Mouse (Mus musculus): ENCODE measurements around the gene F10. TPM values are rescaled to one million over a fixed set of nuclear protein-coding genes. Genes with fewer than 3 reads are reported as not detected.

The F10 gene
- polyA plus RNA-seq, 1 experiment from 2014 or later, result 111 TPM

DNA sequence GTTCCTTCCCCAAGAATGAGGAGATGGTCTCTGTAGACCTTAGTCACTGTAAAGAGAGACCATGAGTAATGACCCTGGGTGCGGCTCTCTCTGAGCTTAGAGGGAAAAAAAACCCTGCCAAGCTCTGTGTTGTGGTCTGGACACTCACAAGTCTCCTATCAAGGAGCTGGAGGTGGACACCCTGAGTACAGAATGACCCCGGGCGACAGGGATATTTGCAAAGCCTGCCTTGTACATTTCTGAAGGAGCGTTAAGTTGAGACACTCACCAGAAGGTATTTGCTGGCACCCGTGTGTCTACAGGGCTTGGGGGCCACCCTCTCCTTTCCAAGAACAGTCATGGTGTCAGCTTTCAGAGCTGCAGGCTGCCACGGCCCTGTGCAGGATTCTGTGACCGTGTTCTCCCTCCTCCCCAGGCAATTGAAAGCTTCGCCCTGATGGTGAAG lies 40.3 kb upstream of the F10 start:
- Histone ChIP-seq H3K27me3 (replicated peaks; ENCODE audit: control insufficient read depth, insufficient read depth, low read length) (no peaks in the 10 kb centered on the region), H3K4me1 (replicated peaks; ENCODE audit: control insufficient read depth, insufficient read depth, low read length) (no peaks in the 10 kb centered on the region), H3K36me3 (ENCODE audit: control insufficient read depth, insufficient read depth) (peaks cover 7% of the 10 kb centered on the region; the same call in 1 of the 2 replicates), H3K27ac (ENCODE audit: low read depth, low read length) (no peak overlapping the region), H3K9me3 (ENCODE audit: control insufficient read depth) (no peaks in the 10 kb centered on the region), H3K9ac (ENCODE audit: low read depth, low read length) (no peak overlapping the region), H3K4me2 (replicated peaks; ENCODE audit: low read depth) (no peak overlapping the region), H3K4me3 (ENCODE audit: low read depth, low read length) (no peak overlapping the region)
- no peak for ATAC-seq
- WGBS, result 58% methylated on average over 8 of the region's 8 CpGs
- TF ChIP-seq CTCF (IDR thresholded peaks at IDR 0.05; ENCODE audit: low read depth), result no peak

DNA sequence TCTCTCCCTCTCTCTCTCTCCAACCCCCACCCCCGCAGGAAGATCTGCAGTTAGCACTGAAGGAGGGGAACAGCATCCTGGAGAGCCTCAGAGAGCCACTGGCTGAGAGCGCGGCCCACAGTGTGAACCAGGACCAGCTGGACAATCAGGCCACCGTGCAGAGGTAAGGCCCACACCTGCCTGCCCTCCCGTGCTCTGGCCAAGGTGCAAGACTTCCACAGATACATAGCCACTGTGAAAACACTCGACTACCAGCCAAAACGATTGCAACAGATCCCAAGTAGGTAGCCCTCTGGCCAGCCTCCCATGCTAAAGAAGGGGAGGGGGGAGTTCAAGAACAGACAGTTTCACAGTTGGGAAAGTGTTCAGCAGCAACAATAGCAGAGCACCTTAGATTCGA lies 38.8 kb upstream of the F10 start:
- Histone ChIP-seq H3K9ac (ENCODE audit: low read depth, low read length) (no peak overlapping the region), H3K27ac (ENCODE audit: low read depth, low read length) (no peak overlapping the region), H3K4me2 (replicated peaks; ENCODE audit: low read depth) (no peak overlapping the region), H3K9me3 (ENCODE audit: control insufficient read depth) (no peaks in the 10 kb centered on the region), H3K27me3 (replicated peaks; ENCODE audit: control insufficient read depth, insufficient read depth, low read length) (no peaks in the 10 kb centered on the region), H3K4me1 (replicated peaks; ENCODE audit: control insufficient read depth, insufficient read depth, low read length) (no peaks in the 10 kb centered on the region), H3K36me3 (ENCODE audit: control insufficient read depth, insufficient read depth) (peaks cover 10% of the 10 kb centered on the region; the same call in 1 of the 2 replicates), H3K4me3 (ENCODE audit: low read depth, low read length) (no peak overlapping the region)
- WGBS, result 77% methylated on average over 8 of the region's 8 CpGs
- TF ChIP-seq CTCF (IDR thresholded peaks at IDR 0.05; ENCODE audit: low read depth), result no peak
- ATAC-seq, result no peak

GRCm38 (mm10) chr8:12999793-13000192 lies 37.3 kb upstream of the F10 start:
- ATAC-seq, result no peak
- no peak overlapping the region for H3K27ac ChIP-seq (ENCODE audit: low read depth, low read length)
- H3K9ac ChIP-seq (ENCODE audit: low read depth, low read length), result no peak overlapping the region
- WGBS, result 69% methylated on average over 9 of the region's 9 CpGs
- H3K4me1 ChIP-seq (replicated peaks; ENCODE audit: control insufficient read depth, insufficient read depth, low read length), result no peaks in the 10 kb centered on the region
- no peak overlapping the region for H3K4me3 ChIP-seq (ENCODE audit: low read depth, low read length)
- peaks cover 11% of the 10 kb centered on the region; the same call in 1 of the 2 replicates for H3K36me3 ChIP-seq (ENCODE audit: control insufficient read depth, insufficient read depth)
- no peak for TF ChIP-seq CTCF (IDR thresholded peaks at IDR 0.05; ENCODE audit: low read depth)
- H3K27me3 ChIP-seq (replicated peaks; ENCODE audit: control insufficient read depth, insufficient read depth, low read length), result no peaks in the 10 kb centered on the region
- no peak overlapping the region for H3K4me2 ChIP-seq (replicated peaks; ENCODE audit: low read depth)
- H3K9me3 ChIP-seq (ENCODE audit: control insufficient read depth), result no peaks in the 10 kb centered on the region

GRCm38 (mm10) chr8:13007458-13007857 lies 29.6 kb upstream of the F10 start:
- 76% methylated on average over 4 of the region's 4 CpGs for WGBS
- Histone ChIP-seq H3K36me3 (ENCODE audit: control insufficient read depth, insufficient read depth) (peaks cover 8% of the 10 kb centered on the region; the same call in 1 of the 2 replicates), H3K4me1 (replicated peaks; ENCODE audit: control insufficient read depth, insufficient read depth, low read length) (no peaks in the 10 kb centered on the region), H3K27ac (ENCODE audit: low read depth, low read length) (no peak overlapping the region), H3K9me3 (ENCODE audit: control insufficient read depth) (no peaks in the 10 kb centered on the region), H3K27me3 (replicated peaks; ENCODE audit: control insufficient read depth, insufficient read depth, low read length) (no peaks in the 10 kb centered on the region), H3K9ac (ENCODE audit: low read depth, low read length) (no peak overlapping the region), H3K4me2 (replicated peaks; ENCODE audit: low read depth) (no peak overlapping the region), H3K4me3 (ENCODE audit: low read depth, low read length) (no peak overlapping the region)
- ATAC-seq, result no peak
- TF ChIP-seq CTCF (IDR thresholded peaks at IDR 0.05; ENCODE audit: low read depth), result no peak

GRCm38 (mm10) chr8:13010313-13010712 lies 26.8 kb upstream of the F10 start:
- Histone ChIP-seq H3K27me3 (replicated peaks; ENCODE audit: control insufficient read depth, insufficient read depth, low read length) (no peaks in the 10 kb centered on the region), H3K9me3 (ENCODE audit: control insufficient read depth) (no peaks in the 10 kb centered on the region), H3K4me2 (replicated peaks; ENCODE audit: low read depth) (no peak overlapping the region), H3K4me1 (replicated peaks; ENCODE audit: control insufficient read depth, insufficient read depth, low read length) (no peaks in the 10 kb centered on the region), H3K27ac (ENCODE audit: low read depth, low read length) (no peak overlapping the region), H3K9ac (ENCODE audit: low read depth, low read length) (no peak overlapping the region), H3K36me3 (ENCODE audit: control insufficient read depth, insufficient read depth) (peaks cover 4% of the 10 kb centered on the region; the same call in 1 of the 2 replicates), H3K4me3 (ENCODE audit: low read depth, low read length) (no peak overlapping the region)
- WGBS, result 62% methylated on average over 4 of the region's 4 CpGs
- TF ChIP-seq CTCF (IDR thresholded peaks at IDR 0.05; ENCODE audit: low read depth), result peak; percentile 77
- ATAC-seq, result peak; percentile 67; the same call in 1 of the 2 replicates

- no peak for ATAC-seq
- WGBS, result 40% methylated on average over 4 of the region's 4 CpGs
- Histone ChIP-seq H3K27ac (ENCODE audit: low read depth, low read length) (no peak overlapping the region), H3K4me2 (replicated peaks; ENCODE audit: low read depth) (no peak overlapping the region), H3K27me3 (replicated peaks; ENCODE audit: control insufficient read depth, insufficient read depth, low read length) (no peaks in the 10 kb centered on the region), H3K4me3 (ENCODE audit: low read depth, low read length) (no peak overlapping the region), H3K9me3 (ENCODE audit: control insufficient read depth) (no peaks in the 10 kb centered on the region), H3K36me3 (ENCODE audit: control insufficient read depth, insufficient read depth) (no peaks in the 10 kb centered on the region), H3K9ac (ENCODE audit: low read depth, low read length) (no peak overlapping the region), H3K4me1 (replicated peaks; ENCODE audit: control insufficient read depth, insufficient read depth, low read length) (no peaks in the 10 kb centered on the region)
- TF ChIP-seq CTCF (IDR thresholded peaks at IDR 0.05; ENCODE audit: low read depth), result peak; percentile 31; the same call in 1 of the 2 replicates
These were observed 17.5 kb upstream of the F10 start for GRCm38 (mm10) chr8:13019560-13019959.

- H3K4me1 ChIP-seq (replicated peaks; ENCODE audit: control insufficient read depth, insufficient read depth, low read length), result no peaks in the 10 kb centered on the region
- WGBS, result 96% methylated on average over 8 of the region's 8 CpGs
- no peak overlapping the region for H3K9ac ChIP-seq (ENCODE audit: low read depth, low read length)
These were observed 15.3 kb upstream of the F10 start for GRCm38 (mm10) chr8:13021830-13022229.

More at GRCm38 (mm10) chr8:13021830-13022229, 15.3 kb upstream of the F10 start:
- no peak for TF ChIP-seq CTCF (IDR thresholded peaks at IDR 0.05; ENCODE audit: low read depth)
- Histone ChIP-seq H3K4me3 (ENCODE audit: low read depth, low read length) (no peak overlapping the region), H3K27ac (ENCODE audit: low read depth, low read length) (no peak overlapping the region), H3K36me3 (ENCODE audit: control insufficient read depth, insufficient read depth) (no peaks in the 10 kb centered on the region), H3K27me3 (replicated peaks; ENCODE audit: control insufficient read depth, insufficient read depth, low read length) (no peaks in the 10 kb centered on the region), H3K4me2 (replicated peaks; ENCODE audit: low read depth) (no peak overlapping the region), H3K9me3 (ENCODE audit: control insufficient read depth) (no peaks in the 10 kb centered on the region)
- no peak for ATAC-seq

Data from intestine, postnatal 0 days (tissue).